Mouse (Mus musculus): ENCODE measurements around the gene Arrb2.
"Not testable (repeated sequence)": the region's sequence is repeated elsewhere in the genome, so short reads cannot be mapped to it uniquely, and the experiment has no call there.

Gene Arrb2

DNA sequence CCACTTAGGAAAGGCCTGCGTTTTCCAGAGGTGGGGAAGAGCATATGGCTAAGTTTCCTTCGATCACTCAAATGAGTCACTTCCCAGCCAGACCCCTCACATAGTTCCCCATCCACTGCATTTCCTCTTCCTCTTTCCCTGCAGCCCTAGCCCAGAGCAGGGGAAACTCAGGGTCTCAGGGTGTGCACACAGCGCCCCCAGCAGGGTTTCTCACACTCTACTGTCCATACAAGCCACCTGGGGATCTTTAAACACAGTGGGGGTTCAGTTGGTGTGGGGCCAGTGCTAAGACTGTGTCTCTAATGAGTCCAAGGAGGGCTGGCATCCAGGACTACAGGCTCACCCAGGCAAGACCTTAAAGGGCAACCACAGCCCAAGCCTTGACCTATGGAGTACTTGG is 14.3 kb downstream of the Arrb2 start:
- DNase-seq, result peak in 1 of 2 experiments; percentile 33

DNA sequence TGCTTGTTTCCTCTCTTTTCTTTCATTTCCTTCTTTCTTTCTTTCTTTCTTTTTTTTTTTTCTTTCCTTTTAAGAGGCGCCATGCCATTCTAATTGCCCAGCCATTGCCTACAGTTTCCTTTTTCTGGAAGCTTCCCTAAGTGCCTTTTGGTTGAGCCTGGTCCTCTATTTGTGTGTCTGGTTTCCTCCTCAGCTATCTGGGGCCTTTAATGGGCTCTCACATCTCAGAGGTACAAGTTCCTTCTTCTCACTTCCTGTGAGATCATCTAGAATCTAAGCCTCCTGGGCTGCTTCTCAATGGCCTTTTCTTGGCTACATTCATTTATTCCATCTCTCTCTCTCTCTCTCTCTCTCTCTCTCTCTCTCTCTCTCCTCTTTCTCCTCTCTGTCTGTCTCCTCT is 14.9 kb downstream of the Arrb2 start:
- DNase-seq, result no peak

DNA sequence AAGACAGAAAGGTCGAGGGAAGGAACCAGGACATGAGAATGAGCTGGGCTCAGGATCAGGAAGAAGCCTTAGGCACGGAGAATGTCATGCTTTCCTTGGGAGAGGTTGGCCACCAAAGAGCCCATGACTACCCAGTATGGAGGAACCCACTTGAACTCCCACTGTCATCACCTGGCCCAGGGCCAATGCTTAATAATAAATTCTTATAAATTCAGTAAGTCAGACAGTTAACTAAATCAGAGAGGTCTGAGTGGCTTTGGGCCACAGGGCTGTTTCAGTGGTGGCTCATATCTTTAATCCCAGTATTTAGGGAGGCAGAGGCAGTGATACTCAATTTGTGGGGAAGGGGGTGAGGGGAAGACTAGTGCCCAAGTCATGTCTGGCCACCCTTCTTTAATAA is 18.5 kb downstream of the Arrb2 start:
- no peak for DNase-seq

DNA sequence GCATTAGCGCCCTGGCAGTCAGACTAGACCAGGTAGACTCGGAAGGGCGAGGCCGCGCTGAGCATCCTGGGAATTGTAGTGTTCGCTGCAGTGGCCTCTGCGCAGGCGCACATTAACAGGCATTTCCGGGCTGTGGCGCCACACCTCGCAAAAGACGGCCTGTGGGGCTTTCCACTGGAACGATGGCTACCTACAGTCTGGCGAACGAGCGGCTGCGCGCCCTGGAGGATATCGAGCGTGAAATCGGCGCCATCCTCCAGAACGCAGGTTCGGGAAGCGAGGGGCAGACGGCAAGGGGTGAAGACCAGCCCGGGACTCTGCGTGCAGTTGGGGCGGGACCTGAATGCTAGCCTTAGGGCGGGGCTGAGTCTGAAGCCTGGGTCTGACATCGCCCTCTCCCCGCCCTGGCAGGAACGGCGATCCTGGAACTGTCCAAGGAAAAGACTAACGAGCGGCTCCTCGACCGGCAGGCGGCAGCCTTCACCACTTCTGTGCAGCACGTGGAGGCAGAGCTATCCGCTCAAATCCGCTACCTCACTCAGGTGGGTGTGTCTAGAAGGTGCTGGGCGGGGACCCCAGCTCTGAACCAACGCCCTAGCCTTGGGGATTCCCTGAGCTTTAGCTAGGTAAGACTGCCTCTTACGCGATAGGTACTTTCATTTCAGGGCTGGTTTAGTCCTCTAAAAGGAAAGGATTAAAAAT is 19.5 kb downstream of the Arrb2 start, which contains the start of gene Med11:
Gene Med11, plus strand, starts transcription at position 123 of the 702 bp plus-strand sequence.
- peak; percentile 98 to 99 for DNase-seq

DNA sequence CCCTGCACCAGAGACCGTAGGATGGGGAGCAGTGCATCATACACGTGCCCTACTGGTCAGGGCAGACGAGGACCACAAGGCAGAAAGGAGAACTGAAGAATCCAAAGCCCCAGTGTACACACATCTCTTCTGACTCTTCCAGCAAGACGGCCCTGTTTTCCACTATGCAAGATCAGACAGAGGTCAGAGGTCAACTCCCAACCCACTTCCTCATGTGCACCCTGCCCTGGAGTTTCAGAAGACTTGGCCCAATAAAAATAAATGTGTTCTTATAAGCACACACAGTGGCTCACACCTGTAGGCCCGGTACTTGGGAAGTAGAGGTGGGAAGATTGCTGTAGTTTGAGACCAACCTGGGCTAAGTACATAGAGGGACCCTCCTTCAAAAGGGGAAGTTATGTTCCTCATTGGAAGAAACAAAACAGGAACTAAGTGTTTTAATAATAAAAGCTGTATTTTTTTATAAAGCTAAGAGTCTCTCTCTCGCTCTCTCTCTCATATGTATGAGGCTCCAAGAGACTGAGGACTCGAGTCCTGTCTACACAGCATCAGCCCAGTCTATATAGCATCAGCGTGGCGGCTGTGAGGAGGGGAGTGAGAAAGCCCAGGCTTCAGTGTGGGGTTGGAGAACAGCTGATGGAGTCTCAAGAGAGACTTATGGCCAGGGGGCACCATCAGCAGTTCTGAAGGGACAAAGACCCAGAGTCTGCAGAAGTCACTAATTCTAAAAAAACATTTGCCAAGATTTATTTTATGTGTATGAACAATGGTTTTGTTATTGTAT is 21.0 kb downstream of the Arrb2 start:
- DNase-seq, result peak in 1 of 2 experiments; percentile 36

DNA sequence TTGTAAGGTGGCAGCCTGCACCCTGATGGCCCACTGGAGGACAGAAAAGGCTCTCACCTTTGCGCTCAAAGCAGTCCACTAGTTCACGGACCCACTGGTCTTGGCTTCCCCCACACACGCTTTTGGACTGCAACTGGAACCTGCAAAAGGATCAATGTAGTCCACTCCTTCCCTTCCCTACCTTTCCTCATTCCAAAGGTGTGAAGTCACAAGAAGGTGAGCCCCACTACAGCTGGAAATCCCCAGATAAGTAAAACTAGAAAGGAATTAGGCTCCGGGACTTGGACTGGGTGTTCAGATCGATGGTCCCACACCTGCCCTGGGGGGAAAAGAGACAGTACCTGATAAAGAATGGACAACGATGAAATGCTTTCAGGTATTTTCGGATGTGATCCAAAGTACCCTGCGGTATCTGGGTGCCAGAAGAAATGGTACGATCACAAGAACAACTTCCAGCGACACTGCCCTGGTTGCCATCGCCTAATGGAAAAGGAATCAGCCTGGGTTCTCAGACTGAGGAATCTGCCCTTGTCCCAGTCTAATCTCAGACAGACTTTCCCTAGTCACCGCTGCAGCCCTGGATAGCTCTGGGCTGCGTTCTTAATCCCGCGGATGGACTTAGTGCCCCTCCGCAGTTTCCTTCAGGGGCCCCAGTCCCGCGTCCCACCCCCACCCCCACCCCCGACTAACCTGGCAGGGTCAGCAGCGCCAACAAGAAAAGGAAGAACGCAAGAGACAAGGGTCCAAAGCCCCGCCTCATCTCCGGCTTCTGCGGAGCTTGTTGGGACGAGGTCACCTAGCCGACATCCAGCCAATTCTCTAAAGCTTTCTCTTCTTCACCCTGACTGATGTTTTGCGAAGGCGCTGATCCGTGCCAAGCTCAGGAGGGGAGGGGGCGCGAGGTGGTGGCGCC is 26.5 kb downstream of the Arrb2 start, which contains the start of gene Zmynd15:
Gene Zmynd15, plus strand, starts transcription at position 746 of the 913 bp plus-strand sequence.
- peak in 1 of 2 experiments; percentile 34 for DNase-seq

DNA sequence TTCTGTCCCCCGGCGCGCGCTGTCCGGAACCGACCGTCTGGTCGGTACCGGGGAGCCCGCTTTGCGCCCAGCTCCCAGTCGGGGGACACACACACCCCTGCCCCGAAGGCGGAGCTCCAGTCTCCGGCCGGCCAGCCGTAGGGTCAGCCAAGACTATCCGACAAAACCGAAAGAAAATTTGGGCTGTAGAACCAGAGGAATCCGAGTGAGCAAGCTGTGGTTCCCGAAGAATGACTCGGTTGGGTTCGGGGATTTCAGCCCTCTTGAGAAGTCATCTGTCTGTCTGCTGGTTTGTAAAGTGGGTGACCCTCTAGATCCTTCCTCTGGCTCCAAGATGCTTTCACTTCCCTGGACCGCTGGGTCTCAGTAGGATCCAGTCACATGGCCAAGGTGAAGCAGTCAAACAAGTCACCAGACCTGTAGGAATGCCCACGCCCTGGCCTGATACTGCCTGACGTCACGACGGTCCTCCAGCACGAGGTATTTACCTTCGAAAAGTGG is 27.2 kb downstream of the Arrb2 start, which contains the start of gene Cxcl16:
Gene Cxcl16, minus strand, starts transcription at position 384 of the 501 bp plus-strand sequence.
- peak; percentile 63 to 79 for DNase-seq

DNA sequence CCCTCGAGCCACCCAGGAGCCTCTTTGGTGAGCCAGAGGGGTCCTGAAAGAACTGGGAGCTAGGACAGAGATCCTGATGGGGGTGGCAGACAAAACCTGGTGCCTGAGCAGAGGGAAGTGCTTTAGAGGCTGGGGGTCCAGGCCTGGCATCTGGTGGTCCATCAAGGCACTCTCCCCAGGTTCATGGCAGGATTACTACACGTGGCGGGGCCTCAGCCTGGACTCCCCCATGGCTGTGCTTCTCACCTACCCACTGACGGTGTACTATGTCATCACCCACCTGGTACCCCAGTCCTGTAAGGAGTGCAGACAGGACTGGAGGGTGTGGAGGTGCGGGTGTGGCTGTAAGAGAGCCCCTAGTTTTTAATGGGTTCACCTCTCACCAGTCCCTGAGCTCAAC is 31.5 kb downstream of the Arrb2 start:
- no peak for DNase-seq

DNA sequence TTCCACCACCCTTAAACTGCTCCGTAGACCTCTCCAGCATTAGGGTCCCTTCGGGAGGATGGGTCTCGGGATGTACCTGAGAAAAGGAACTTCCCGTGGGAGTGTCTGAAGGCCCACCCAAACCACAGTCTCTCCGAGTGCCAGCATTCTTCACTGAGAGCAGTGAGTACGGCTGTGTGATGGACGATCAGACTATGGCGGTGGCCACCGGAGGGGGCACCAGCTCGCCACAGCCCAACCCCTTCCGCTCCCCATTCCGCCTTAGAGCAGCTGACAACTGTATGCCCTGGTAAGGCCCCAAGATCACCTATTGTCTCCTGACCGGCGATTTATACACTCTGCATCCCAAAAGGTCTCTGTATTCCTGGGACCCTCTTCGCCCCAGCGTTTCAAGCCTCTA is 32.8 kb downstream of the Arrb2 start:
- no peak for DNase-seq

DNA sequence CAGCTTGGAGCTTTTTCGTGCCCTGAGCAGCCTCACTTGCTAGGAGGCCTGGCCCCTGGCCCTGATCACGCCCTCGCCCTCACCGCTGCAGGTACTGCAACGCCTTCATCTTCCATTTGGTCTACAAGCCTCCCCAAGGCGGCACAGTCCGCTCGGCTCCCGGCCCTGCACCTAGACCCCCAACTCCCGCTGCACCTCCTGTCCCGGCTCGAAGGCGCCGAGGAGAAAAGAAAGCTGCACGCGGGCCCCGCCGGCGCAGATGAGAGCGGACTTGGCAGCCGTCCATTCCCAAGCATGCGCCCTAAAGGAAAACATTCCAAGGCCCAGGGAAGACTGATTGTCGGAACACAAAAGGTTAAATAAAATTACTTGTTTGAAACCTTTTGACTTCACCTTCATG is 33.4 kb downstream of the Arrb2 start:
- peak; percentile 64 to 68 for DNase-seq

DNA sequence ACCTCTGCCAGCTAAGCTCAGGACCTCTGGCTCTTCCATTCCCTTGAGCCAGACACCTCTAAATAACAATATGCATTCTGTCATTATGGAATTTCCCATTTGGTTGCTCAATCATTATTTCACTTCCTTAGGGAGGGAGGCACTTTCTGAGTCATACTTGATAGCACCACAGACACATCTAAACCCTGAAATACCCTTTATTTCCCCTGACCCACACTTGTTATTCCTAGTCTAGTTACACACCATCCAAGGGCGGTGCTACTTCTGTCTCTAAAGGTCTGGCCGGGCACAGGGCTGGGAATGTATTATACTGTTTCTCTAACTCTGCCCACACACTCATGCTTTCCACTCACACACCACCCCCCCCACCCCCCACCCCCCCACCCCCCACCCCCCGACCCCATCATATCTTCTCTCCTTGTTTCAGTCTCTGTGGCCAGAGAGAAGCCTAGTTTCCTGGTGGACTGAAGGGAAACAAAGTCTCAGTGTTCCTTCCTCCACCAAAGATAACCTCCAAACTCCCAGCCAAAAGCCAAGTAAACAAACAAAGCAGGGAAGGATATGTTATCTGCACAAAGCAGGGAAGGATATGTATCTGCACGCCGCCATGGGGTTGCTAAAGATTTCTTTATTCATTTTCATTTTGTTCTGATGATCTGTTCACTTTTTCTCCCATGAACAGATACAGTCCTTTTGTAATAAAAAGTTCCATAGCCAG is 35.6 kb downstream of the Arrb2 start:
- DNase-seq, result no peak

DNA sequence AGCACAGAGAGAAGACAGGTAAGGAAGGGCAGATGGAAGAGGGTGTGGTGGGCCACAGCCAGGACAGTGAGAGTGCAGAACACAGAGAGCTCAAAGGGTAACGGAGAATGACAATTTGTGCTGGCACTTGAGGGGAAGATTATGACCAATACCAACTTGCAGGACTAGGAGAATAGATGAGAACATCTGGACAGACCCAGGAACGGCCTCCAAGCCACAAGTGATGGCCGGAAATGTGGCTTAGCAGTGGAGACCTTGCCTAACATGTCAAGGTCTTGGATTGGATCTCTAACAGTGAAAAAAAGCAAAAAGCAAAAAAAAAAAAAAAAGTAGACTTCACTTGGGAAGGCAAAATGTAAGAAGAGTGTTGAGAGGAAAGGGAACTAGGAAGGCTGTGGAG is 37.3 kb downstream of the Arrb2 start:
- DNase-seq, result no peak

DNA sequence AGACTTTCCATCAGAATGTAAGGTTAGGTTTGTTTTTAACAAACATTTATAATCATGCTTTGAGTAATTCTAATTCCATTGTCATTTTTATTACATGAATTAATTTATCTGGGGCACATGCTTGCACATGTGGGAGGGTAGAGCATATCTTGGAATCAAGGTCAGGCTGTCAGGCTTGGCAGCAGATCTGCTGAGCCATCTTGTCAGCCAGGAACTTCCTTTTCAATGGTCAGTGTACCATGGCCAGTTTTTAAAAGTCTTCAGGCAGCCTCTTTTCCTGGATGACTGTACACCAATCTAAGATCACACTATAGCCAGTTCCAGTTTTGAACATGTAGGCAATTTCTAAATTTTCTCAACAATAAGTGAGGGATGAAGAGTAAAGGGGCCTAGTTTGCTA is 40.3 kb downstream of the Arrb2 start:
- peak; percentile 64 to 80 for DNase-seq

DNA sequence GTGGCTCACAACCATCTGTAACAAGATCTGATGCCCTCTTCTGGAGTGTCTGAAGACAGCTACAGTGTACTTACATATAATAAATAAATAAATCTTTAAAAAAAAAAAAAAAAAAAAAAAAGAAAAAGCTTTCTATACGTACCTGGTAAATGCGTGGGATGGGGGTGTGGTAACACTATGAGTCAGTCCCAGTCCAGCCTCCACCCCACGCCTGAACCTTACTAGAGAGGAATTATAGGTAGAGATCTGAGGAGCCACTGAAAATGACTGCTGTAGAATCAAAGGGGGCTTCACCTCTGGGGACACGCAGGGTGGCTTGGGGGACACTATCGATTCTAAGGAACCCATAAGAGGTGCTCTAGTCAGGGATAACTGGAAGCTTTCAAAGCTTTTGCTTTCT is 40.9 kb downstream of the Arrb2 start:
- not testable (repeated sequence) for DNase-seq

DNA sequence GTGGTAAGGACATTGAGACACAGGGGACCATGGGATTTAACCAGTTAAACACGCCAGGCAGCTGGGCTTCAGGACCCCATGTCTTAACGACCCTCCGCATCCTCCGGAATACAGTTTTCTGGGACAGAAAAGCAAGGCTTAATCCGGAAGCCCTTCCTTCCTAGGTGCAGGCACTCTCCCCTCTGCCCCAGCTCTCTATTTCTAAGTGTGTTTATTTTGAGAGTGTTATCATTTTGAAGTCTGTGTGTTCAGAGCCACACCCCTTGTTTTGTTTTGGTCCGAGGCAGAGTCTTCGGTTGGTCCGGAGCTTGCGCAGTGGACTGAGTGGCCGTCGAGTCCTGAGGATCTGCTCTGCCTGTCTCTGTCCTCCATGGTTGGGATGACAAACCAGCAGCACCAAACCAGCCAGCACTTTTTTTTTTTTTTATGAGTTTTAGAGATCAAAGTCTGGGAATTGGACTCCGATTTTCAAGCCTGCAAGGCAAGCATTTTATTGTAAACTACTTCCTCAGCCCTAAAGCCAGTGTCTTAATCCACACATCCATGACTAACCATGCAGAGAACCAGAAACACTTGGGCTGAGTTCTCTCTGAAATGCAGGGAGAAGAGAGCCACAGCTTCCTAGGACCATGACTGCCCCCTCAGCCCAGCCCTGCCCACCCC is 42.6 kb downstream of the Arrb2 start:
- DNase-seq, result peak; percentile 50 to 79

DNA sequence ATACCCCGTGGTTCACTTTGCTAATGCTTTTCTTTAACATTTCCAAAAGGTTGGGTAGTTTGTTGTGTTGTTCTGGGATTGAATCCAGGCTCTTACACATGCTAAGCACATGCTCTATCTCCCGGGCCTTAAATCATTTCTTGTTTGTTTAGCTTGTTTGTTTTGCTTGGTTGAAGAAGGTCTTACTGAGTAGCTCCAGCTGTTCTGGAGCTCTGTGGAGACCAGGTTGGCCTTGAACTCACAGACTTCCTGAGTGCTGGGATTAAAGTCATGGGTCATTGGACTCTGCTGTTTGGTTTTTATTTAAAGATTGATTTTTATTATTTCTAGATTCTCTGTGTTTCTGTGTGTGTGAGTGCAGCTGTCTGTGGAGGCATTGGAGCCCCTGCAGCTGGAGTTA is 53.1 kb downstream of the Arrb2 start:
- DNase-seq, result peak in 1 of 2 experiments; percentile 43

DNA sequence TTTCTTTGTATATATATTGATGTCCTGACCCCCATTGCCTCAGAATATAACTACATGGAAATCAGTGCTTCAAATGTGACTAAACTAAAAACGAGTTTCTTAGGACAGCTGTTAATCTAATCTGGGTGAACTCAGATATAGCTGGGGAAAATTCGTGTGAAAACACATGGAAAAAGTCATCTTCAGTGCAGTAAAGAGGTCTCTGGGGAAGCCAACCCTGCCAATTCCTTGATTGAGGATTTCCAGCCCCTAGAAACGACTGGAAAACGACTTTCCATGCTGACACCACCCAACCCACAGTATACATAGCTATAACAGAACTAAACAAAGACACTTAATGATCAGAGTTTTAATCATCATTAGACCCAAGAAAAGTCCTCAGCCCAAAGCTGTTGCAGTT is 55.4 kb downstream of the Arrb2 start:
- no peak for DNase-seq

DNA sequence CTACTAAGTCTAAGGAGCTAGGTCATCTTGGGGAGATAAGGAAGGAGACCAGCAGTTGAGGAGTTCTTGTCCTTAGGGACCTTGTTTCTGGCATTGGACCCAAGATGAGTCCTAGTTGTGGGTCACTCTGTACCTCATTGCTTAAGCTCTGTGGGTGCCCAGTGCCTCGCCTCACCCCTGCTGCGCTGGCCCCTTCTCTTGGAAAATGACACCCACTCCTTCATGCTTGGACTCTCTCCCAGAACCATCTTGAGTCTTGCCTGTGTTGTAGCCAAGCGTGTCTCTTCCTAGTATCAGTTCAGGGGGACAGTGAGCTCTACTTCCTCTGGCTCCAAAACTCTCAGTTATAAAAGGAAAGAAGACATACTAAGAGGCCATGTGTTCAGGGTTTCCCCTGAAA is 56.7 kb downstream of the Arrb2 start:
- DNase-seq, result no peak

DNA sequence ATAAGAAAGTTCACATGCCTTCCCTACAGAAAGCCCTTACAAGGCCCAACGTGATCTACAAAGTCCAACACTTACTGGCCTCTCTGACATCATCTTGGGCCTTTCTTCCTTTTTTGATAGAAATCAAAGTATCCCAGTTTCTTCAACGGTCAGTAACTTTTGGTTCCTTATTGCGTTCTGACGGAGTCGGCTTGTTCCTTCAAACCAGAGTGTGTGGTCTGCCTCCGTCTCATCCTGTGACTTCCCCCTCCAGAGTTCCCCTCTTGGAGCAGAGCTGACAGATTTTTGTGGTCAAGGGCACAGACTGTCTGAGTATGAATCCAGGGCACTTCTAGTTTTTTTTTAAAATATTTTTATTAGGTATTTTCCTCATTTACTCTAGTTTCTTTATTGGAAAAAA is 57.2 kb downstream of the Arrb2 start:
- no peak for DNase-seq

All from kidney, postnatal 25 days (tissue).